Mouse (Mus musculus) liver, postnatal 0 days (tissue): ENCODE data around the gene Ptpn5.

ENCODE experiments used
- CTCF ChIP-seq: sonication (generic); IDR thresholded peaks from 2 replicates; pipeline ENCODE4 v1.5.1; 2016; ENCODE audit warnings: antibody characterized with exemption, low read depth
- EP300 ChIP-seq: IDR thresholded peaks from 2 replicates; pipeline ENCODE4 v1.6.1; 2016; ENCODE audit warnings: antibody characterized with exemption, low read depth, mild to moderate bottlenecking

- TF ChIP-seq CTCF: no peak
- TF ChIP-seq EP300: no peak
Measured at GRCm38 (mm10) chr7:47055744-47056143, 77.7 kb downstream of the Ptpn5 start.
